In the genomic region with DNA sequence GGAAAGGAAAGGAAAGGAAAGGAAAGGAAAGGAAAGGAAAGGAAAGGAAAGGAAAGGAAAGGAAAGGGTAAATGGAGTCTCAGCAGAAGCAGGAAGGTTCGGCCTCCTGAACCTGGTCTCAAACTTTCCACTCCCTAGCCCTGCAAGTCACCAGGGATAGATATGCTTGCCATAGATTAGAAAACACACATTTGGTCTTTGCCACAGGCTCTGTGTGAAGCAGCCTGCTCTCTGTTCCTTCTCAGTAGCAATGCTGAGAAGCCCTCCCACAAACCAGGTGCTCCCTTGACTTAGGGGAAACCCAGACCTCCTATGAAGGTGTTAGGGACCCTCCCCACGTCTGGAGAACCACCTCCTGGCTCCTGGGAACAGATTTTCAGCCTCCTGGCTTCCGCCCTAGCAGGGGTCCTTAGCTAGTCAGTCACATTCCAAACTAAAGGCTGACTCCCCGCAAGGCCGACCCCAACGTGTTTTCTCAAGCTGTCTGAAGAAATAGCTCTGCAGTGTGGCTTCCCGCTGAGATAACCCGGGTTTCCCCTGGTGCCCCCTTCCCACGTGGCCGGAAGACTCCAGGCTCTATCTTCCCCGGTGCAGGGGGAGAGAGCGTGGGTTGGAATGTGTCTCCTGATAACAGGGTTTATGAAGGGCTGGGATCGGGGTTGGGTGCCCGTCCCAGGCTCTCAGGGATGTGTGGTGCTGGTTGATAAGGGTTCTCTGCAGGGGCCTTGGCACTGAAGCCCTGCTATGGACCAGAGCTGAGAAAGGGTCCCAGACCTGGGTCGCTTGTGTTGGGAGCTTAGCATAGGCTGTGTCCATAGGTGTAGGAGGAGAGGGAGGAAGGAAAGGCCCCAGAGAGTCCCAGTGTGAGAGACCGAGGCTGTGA, we compare ENCODE assay signal across 11 mouse cellular contexts. TPM values are rescaled to one million over a fixed set of nuclear protein-coding genes. Genes with fewer than 3 reads are reported as not detected.
DNase-seq lines count a peak whose midpoint lies in the region; ATAC-seq lines count a peak whose summit lies in the region.
"Had no signal": no experiment of that assay in that cellular context is flagged by ENCODE, and none has a peak within 500 bp of the region (broad histone marks: within the 10 kb centered on the region; RNA-seq: fewer than 3 reads in every experiment).

No protein-coding gene starts in this region.

- no peak for DNase-seq in lung, adult 18-20 months
- peak; percentile 86 for DNase-seq in liver, embryonic 11.5 days (ENCODE audit: low spot score)
- peak; percentile 23 for DNase-seq in thymus, postnatal 0 days (ENCODE audit: low spot score)
- no peak for DNase-seq in adrenal gland, postnatal 4 days (ENCODE audit: low spot score in 2 of 2)
- no peak for DNase-seq in neural tube, embryonic 10.5 days (ENCODE audit: extremely low spot score, low spot score)
- DNase-seq: cerebellum, postnatal 25 days; lung, postnatal 4 days had no signal

- no peaks in the 10 kb centered on the region for H3K9me3 ChIP-seq in lung, embryonic 15.5 days
- H3K9me3 ChIP-seq in erythroblast, embryonic 14.5 days (ENCODE audit: control insufficient read depth, low read length), result no peaks in the 10 kb centered on the region; the same call in 1 of the 2 replicates
- no peaks in the 10 kb centered on the region for H3K9me3 ChIP-seq in liver, embryonic 11.5 days (ENCODE audit: control insufficient read depth, low read length)
- H3K9me3 ChIP-seq in forebrain, embryonic 16.5 days (ENCODE audit: control insufficient read depth, low read length), result no peaks in the 10 kb centered on the region
- H3K9me3 ChIP-seq: hindbrain, embryonic 13.5 days had no signal

- peak; percentile 45; the same call in 1 of the 2 replicates for ATAC-seq in lung, embryonic 15.5 days (ENCODE audit: borderline replicate concordance, extremely low read depth, low FRiP score, low TSS enrichment)
- peak; percentile 96 for ATAC-seq in liver, embryonic 11.5 days (replicated peaks; ENCODE audit: low FRiP score)
- no peak for ATAC-seq in forebrain, embryonic 16.5 days

- no peaks in the 10 kb centered on the region for H3K27me3 ChIP-seq in lung, embryonic 15.5 days
- H3K27me3 ChIP-seq in erythroblast, embryonic 14.5 days (ENCODE audit: control insufficient read depth), result no peaks in the 10 kb centered on the region
- H3K27me3 ChIP-seq in liver, embryonic 11.5 days (replicated peaks; ENCODE audit: control insufficient read depth, insufficient read depth, low read length), result no peaks in the 10 kb centered on the region
- no peaks in the 10 kb centered on the region for H3K27me3 ChIP-seq in forebrain, embryonic 16.5 days (replicated peaks; ENCODE audit: control insufficient read depth, insufficient read depth, low read length)

- no peak overlapping the region for H3K9ac ChIP-seq in lung, embryonic 15.5 days
- H3K9ac ChIP-seq in liver, embryonic 11.5 days (ENCODE audit: low read depth, low read length), result peak overlapping the region; percentile 75
- no peak overlapping the region for H3K9ac ChIP-seq in forebrain, embryonic 16.5 days (replicated peaks; ENCODE audit: low read depth, low read length)
- H3K9ac ChIP-seq: hindbrain, embryonic 13.5 days had no signal

- WGBS in lung, embryonic 15.5 days, result 11% methylated on average over 16 of the region's 16 CpGs
- WGBS in liver, embryonic 11.5 days, result 8% methylated on average over 16 of the region's 16 CpGs
- 37% methylated on average over 16 of the region's 16 CpGs for WGBS in forebrain, embryonic 16.5 days

- no peak overlapping the region for H3K27ac ChIP-seq in lung, embryonic 15.5 days
- peak overlapping the region; percentile 100 for H3K27ac ChIP-seq in liver, embryonic 11.5 days (ENCODE audit: low read depth, low read length)
- H3K27ac ChIP-seq in forebrain, embryonic 16.5 days (ENCODE audit: low read length), result no peak overlapping the region
- H3K27ac ChIP-seq: hindbrain, embryonic 13.5 days had no signal

- no peaks in the 10 kb centered on the region for H3K36me3 ChIP-seq in lung, embryonic 15.5 days
- H3K36me3 ChIP-seq in erythroblast, embryonic 14.5 days (ENCODE audit: control insufficient read depth), result peaks cover 25% of the 10 kb centered on the region
- H3K36me3 ChIP-seq in liver, embryonic 11.5 days (ENCODE audit: control insufficient read depth, insufficient read depth, low read length), result no peaks in the 10 kb centered on the region
- no peaks in the 10 kb centered on the region for H3K36me3 ChIP-seq in forebrain, embryonic 16.5 days (ENCODE audit: control insufficient read depth, insufficient read depth)
- H3K36me3 ChIP-seq: hindbrain, embryonic 13.5 days had no signal

- H3K4me1 ChIP-seq in lung, embryonic 15.5 days, result peaks cover 28% of the 10 kb centered on the region
- H3K4me1 ChIP-seq in erythroblast, embryonic 14.5 days (ENCODE audit: control insufficient read depth), result peaks cover 94% of the 10 kb centered on the region
- H3K4me1 ChIP-seq in liver, embryonic 11.5 days (replicated peaks; ENCODE audit: control insufficient read depth, insufficient read depth, low read length), result peaks cover 57% of the 10 kb centered on the region
- H3K4me1 ChIP-seq in forebrain, embryonic 16.5 days (replicated peaks; ENCODE audit: control insufficient read depth, insufficient read depth, low read length), result no peaks in the 10 kb centered on the region

- 0 out of 2 replicates have a peak overlapping the region, but pooled peaks have one; percentile 3 for H3K4me2 ChIP-seq in lung, embryonic 15.5 days
- H3K4me2 ChIP-seq in liver, embryonic 11.5 days, result peak overlapping the region; percentile 67
- no peak overlapping the region for H3K4me2 ChIP-seq in forebrain, embryonic 16.5 days (ENCODE audit: low read length)
- H3K4me2 ChIP-seq: hindbrain, embryonic 13.5 days had no signal

- no peak overlapping the region for H3K4me3 ChIP-seq in lung, embryonic 15.5 days
- H3K4me3 ChIP-seq in erythroblast, embryonic 14.5 days (replicated peaks), result peak overlapping the region; percentile 55
- peak overlapping the region; percentile 35 for H3K4me3 ChIP-seq in liver, embryonic 11.5 days (ENCODE audit: low read depth, low read length)
- no peak overlapping the region for H3K4me3 ChIP-seq in forebrain, embryonic 16.5 days (replicated peaks; ENCODE audit: low read length)
- H3K4me3 ChIP-seq: hindbrain, embryonic 13.5 days had no signal

RNA-seq across cellular contexts. Expression of gene Prrc2b, which starts 23.0 kb away (rescaled TPM):
- 49.5 and 51.7 TPM in 2 replicates for polyA plus RNA-seq in lung, embryonic 15.5 days (2015; fragmentation: Nextera tagmentation; extraction: Ambion mirVana)
- polyA plus RNA-seq in erythroblast, embryonic 14.5 days (2012), result 1.2 TPM in 2 replicates
- 37.8 and 48.1 TPM in 2 replicates for polyA plus RNA-seq in liver, embryonic 11.5 days (2014; fragmentation: Nextera tagmentation; extraction: Ambion mirVana)
- 22.5 and 33.6 TPM in 2 replicates for polyA plus RNA-seq in thymus, postnatal 0 days (2015; fragmentation: Nextera tagmentation; extraction: Ambion mirVana)
- total RNA-seq in adrenal gland, postnatal 4 days (2021), result 100 to 1,000 TPM; 148 to 158 TPM
- 75.5 and 84.7 TPM in 2 replicates for polyA plus RNA-seq in forebrain, embryonic 16.5 days (2015; fragmentation: Nextera tagmentation; extraction: Ambion mirVana)

RNA-seq across cellular contexts. Expression of gene Plpp7, which starts 32.6 kb away (rescaled TPM):
- 3.9 and 4.2 TPM in 2 replicates for polyA plus RNA-seq in lung, embryonic 15.5 days (2015; fragmentation: Nextera tagmentation; extraction: Ambion mirVana)
- polyA plus RNA-seq in erythroblast, embryonic 14.5 days (2012), result 0.32 and 0.48 TPM in 2 replicates
- 5.3 TPM in 2 replicates for polyA plus RNA-seq in liver, embryonic 11.5 days (2014; fragmentation: Nextera tagmentation; extraction: Ambion mirVana)
- polyA plus RNA-seq in thymus, postnatal 0 days (2015; fragmentation: Nextera tagmentation; extraction: Ambion mirVana), result 0.91 and 1.0 TPM in 2 replicates
- total RNA-seq in adrenal gland, postnatal 4 days (2021), result 1 to 10 TPM; 5.5 to 6.3 TPM
- polyA plus RNA-seq in forebrain, embryonic 16.5 days (2015; fragmentation: Nextera tagmentation; extraction: Ambion mirVana), result 19.6 and 20.6 TPM in 2 replicates

RNA-seq across cellular contexts. Expression of gene Fam78a, which starts 43.2 kb away (rescaled TPM):
- polyA plus RNA-seq in lung, embryonic 15.5 days (2015; fragmentation: Nextera tagmentation; extraction: Ambion mirVana), result 4.6 and 5.8 TPM in 2 replicates
- 9.8 and 12.5 TPM in 2 replicates for polyA plus RNA-seq in erythroblast, embryonic 14.5 days (2012)
- 19.2 and 19.8 TPM in 2 replicates for polyA plus RNA-seq in liver, embryonic 11.5 days (2014; fragmentation: Nextera tagmentation; extraction: Ambion mirVana)
- 57.5 and 68.6 TPM in 2 replicates for polyA plus RNA-seq in thymus, postnatal 0 days (2015; fragmentation: Nextera tagmentation; extraction: Ambion mirVana)
- 1 to 10 TPM; 2.4 TPM for total RNA-seq in adrenal gland, postnatal 4 days (2021)
- polyA plus RNA-seq in forebrain, embryonic 16.5 days (2015; fragmentation: Nextera tagmentation; extraction: Ambion mirVana), result 0.20 and 0.48 TPM in 2 replicates

Comparison
In these comparisons a context has a peak if more than half of its experiments do, and no peak if none do; other contexts are left out.
1. H3K4me3 ChIP-seq: peak in erythroblast, embryonic 14.5 days (single experiment) and liver, embryonic 11.5 days (single experiment); none in lung, embryonic 15.5 days (single experiment) and forebrain, embryonic 16.5 days (single experiment).
2. DNase-seq: peak in liver, embryonic 11.5 days (single experiment) and thymus, postnatal 0 days (single experiment); none in lung, adult 18-20 months (0 of 2), adrenal gland, postnatal 4 days (0 of 2) and neural tube, embryonic 10.5 days (single experiment).
3. RNA of gene Prrc2b, which starts 23.0 kb away (polyA plus RNA-seq): 75.5 to 84.7 TPM in forebrain, embryonic 16.5 days, 49.5 to 51.7 TPM in lung, embryonic 15.5 days, 37.8 to 48.1 TPM in liver, embryonic 11.5 days and 22.5 to 33.6 TPM in thymus, postnatal 0 days; 1.2 TPM in erythroblast, embryonic 14.5 days; every median in the first group is over 10 times any median in the second.